Mouse (Mus musculus) lung, adult 2 months (tissue): ENCODE results near the gene Ldlrad3.

ENCODE experiments used
- CTCF ChIP-seq: fragments of 200-500 bp; IDR thresholded peaks from 2 replicates; pipeline ENCODE4 v1.5.1; 2011; ENCODE audit warnings: mild to moderate bottlenecking, low read length, control low read depth; ENCODE audit not compliant: insufficient read depth
- POLR2A ChIP-seq: fragments of 200-500 bp; IDR thresholded peaks from 2 replicates; pipeline ENCODE4 v1.6.1; 2011; ENCODE audit warnings: low read depth, mild to moderate bottlenecking, control low read depth, low read length, borderline replicate concordance; ENCODE audit errors: extremely low read depth

- no peak for TF ChIP-seq POLR2A
- TF ChIP-seq CTCF, result no peak
These were observed 109.9 kb downstream of the Ldlrad3 start for GRCm38 (mm10) chr2:102076237-102076636.
